Mouse (Mus musculus): ENCODE measurements at regions not wholly inside any gene's neighbourhood (a gene's known extent, or its start where the extent isn't known, plus 50 kb on each side); places are given as distances from the start of the nearest gene placed in this dataset.

DNA sequence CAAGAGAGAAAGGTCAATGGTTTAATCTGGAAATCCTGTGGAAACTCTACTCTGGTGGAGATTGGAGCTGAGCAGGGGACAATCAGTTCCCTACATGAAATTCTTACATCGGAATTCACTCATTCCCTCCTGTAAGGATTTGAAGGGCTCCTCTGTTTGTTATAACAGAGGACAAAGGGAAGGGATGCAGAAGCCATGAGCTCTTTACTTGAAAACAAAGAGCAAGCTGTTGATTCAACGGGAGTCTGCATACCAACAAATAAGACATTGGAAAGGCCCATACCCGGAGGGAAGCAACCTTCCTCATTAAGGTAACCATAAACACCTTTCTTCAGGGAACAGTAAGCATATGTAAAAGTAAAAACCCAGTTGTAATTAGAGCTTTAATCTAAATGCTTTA is 359.3 kb downstream of the Cenpc1 start:
- no peak for ATAC-seq

DNA sequence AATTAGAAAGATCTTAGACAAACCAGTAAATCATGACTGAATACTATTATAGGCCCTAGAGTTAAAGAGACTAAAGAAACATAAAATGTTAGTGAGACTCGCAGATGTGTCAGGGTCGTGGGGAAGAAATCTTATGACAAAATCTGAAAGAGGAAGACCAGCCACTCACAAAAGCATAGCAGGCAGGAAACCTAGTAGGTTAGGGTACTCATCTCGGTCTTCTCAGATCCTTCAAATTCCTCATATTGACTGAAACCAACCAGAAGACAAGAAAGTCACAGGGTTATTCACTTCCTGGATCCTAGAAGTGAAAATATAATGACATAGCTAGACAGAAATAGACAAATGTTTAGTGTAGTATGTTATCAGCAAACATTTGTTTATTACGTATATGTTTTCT is 387.5 kb downstream of the Cenpc1 start:
- no peak for ATAC-seq

DNA sequence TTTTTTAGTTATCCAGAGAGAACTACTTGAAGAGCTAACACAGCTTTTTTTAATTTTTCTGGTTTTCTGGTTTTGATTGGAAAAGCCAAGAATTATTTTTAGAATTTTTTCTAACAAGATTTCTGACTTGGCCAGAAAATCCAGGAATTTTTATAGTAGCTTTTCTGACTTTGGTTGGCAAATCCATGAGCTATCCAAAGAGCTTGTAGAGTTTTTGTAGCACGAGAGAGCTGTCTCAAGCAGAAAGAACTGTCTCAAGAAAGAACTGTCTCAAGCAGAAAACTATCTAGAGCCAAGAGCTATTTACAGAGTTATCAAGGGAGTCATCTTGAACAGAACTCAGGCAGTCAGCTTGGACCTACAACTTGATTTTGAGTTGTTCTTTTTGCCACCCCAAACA is 394.3 kb downstream of the Cenpc1 start:
- no peak for ATAC-seq

DNA sequence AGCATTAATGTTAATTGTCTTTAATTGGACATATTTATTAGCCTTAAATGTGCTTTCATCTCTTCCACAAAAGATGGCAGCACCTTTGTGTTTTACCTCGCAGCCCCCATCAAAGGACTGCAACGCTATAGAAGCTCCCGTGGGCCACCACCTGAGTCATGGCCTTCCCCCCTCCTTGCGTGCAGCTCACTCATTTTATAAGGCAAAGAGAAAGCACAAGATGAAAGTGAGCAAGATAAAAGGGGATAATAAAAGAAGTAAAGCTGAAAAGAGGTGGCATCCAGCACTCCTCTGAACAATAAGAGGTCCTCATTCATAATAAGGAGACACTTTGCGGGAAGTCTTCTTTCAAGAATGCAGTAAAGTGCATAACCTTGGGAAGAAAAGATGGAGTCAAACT is 403.9 kb downstream of the Cenpc1 start:
- ATAC-seq: no peak

DNA sequence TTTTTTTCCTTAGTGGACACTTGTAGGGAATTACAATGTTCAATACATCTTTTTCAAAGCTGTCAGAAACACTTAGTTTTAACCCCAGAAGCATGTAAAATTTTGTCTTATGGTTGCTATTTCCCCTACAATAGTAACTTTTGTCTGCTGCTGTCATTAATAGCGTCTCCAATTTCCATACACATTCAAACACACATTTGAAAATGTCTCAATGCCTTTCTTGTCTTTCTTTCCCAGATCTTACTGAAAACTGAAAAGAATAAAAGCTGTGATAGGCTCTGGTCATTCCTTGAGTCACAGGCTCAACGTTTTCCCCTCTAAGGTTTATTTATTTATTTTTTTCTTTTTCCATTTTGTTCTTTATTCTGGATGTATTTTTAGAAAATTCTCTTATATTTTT is 444.3 kb downstream of the Cenpc1 start:
- ATAC-seq: no peak

DNA sequence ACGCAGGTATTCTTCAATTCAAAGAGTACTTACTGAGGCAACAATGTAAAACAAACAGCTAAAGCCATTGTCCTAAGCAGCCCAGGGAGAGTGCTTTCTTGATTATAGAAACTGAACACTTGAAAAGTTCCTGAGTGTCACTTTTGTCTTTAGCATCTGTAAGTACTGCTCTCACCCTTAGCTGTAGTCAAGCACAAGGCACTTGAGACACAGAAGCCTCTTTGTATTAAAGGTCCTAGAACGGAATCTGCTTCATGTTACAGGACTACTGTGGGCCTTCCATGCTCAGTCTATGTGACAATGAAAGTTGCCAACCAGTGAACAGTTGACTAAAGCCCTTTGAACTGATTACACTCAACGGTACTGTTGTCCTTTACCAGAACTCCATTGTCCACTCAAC is 450.6 kb downstream of the Cenpc1 start:
- no peak for ATAC-seq

DNA sequence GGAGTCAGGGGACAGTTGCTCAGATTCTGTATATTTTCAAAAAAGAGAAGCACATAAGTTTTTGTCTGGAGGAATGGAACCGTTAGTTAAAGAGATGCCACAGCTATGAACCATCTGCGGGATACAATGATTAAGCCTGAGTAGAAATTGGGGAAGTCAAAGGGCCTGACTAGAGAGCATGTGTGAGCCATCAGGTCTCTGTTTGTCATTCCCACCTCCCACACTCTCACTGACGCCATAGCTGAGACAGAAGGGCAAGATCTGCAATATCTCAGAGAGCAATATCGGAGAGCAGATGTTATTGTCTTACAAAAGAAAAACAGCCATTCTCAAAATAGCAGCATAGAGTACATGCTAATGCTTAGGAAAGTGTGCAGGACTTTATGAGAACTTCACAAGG is 452.8 kb downstream of the Cenpc1 start:
- ATAC-seq: no peak

DNA sequence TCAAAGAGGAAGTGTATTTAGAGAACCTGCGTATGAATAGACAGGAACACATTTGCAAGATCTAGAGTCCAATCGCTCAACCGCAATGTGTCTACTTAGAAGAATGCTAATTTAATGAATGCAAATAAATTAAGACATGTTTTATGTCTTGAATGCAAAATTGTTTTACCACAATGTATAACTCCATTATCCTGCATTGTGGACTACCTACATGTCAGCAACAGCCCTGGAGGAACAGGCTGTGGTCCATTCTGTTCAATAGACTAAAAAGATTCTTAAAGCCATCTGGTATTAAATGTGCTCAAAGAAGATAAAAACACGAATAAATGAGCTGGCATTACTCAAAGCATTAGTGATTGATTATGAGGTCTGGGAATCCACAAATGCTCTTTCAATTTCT is 456.3 kb downstream of the Cenpc1 start:
- ATAC-seq: no peak

DNA sequence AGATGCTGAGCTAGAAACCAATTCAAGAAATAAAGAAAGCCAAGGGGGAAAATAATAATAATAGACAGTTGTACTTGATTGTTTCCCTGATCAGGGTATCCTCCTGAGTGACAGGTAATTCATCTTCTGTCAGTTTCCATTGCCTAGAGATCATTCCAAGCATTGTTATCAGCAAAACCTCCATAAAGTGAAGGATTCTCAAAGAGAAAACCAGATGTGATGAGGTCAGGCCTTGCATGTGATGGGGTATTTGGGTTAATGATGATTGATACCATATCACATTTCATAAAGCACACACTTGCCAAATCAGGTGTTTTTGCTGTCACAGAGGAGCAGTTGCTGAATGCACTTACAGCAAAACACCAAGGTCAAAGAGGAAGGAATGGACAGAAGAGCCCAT is 467.2 kb downstream of the Cenpc1 start:
- no peak for ATAC-seq

DNA sequence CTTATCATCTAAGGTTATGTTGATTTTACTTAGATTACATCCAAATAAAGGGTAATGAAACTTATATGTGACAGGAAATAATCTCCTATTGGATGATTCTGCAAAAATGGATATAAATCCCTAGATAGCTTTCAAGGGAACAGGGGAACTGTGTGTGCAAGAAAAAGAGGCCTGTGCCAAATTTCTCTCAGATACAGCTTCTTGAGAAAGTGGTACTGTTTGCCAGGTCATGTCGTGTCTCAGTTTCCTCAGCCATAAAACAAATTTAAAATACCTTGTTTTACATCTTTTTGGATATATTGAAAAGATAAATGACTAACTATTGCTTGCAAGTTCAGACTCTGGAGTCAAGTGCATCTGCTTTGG is 470.3 kb downstream of the Cenpc1 start:
- ATAC-seq: no peak

DNA sequence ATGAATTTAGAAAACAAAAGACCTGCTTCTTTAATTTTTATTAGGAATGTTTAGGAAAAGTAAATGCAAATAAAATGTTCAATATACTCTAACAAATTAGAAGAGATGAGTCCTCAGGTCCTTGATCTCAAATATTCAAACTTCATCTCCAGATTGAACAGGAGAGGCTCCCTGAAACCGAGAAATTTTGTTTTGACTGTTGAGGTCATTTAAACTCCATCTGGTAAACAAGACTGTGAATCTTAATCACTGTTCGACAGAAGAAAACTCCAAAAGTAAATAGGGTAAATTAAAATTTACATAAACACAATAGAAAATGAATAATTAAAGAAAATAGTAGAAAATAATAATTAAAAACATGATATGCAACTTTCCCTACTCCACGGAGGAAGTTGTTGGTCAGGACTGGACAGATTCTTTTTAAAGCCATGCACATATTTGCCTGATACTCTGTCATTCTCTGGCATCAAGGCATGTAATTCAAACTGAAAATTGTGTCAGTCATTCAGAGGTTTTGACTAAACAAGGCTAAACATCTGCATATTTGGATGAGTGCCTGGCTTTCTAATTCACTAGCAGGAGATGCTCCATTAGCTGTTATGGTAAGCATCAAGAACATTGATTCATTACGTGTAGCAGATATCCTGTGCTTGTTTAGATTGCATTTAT is 470.8 kb downstream of the Cenpc1 start:
- ATAC-seq: no peak

DNA sequence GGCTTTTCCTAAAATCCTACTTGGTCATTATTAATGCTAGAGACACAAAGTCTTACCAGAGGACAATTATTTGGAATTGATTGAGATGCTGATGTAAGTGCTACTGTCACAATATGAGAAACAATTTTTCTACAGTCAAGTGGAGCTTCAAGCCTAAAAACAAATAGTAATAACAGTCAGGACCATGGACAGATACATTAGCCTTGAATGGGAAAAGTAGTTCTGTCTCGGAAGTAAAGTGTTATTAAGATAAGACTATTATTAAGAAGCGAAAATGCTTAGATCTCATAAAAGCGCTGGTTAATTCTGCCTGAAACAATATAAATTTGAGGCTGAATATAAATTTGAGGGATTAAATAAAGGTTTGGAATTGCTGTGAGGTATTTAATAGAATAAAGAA is 473.1 kb downstream of the Cenpc1 start:
- no peak for ATAC-seq

DNA sequence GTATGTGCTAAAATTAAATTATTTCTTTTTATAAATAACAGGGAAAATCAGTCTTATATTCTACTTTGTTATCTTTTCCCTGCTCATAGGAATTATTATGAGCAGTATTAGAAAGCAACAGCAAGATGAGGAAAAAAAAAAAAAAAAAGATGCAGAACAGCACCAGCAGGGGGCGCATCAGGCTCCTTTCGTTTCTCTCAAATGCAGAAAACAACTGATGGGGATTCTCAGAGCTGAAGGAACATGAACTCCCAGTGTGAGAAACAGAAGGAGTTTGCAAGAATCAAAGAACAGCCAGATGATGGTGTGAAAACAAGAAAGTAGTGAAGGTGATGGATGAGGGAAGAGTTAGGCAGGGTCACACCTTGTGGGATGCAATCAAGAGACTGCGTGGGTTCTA is 478.7 kb downstream of the Cenpc1 start:
- ATAC-seq: no peak

DNA sequence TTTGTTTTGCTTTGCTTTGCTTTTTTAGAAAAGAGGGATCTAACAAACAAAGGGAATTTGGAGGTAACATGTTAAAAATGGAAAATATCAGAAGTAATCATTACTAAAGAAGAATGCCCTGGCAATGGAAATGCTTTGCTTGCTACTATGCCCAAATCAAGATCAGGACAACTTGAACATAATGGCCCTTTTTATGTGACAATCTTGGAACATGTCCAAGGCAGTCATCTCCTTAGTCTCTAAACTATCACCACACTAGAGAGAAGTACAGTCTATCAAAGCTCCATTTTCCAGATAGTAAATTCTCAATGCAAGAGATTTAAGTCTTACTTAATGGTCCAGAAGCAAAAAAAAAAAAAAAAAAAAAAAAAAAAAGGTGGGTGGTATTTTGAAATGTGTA is 492.9 kb downstream of the Cenpc1 start:
- ATAC-seq: no peak

DNA sequence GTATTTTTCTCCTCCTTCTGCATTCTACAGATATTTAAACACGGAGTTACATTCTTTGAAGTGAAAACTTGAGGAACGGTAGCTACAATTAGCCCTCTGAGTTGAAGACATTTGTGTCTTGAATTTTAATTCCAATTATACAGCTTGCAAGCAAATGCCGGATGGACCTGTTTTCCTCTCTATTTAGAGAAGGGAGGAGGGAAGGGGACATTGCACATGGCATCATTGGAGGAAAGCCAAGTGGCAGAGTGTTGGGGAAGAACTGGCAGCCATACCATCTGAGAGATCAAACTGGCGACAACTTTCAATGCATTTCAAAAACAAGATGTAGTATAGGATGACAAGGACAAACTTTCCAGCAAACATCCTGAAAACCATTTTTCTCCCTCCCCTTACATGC is 493.4 kb downstream of the Cenpc1 start:
- ATAC-seq: no peak

DNA sequence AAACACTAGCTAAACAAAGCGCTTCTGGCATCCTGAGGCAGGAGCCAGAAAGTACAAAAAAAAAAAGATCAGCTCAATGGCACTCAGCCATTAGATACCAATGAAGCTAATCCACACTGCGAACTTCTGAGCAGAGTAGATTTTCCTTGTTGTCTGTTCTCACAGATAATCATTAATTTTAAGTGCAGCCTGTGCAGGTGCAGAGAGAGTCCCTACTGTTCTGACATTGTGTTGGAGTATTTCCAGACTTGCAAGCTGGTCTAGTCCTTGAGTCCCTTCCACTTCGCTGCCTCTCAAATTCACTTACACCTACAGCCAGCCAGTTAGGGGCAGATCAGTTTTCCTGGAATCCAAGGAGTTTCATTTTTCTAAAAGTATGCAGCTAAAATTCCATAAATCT is 494.0 kb downstream of the Cenpc1 start:
- ATAC-seq: no peak

DNA sequence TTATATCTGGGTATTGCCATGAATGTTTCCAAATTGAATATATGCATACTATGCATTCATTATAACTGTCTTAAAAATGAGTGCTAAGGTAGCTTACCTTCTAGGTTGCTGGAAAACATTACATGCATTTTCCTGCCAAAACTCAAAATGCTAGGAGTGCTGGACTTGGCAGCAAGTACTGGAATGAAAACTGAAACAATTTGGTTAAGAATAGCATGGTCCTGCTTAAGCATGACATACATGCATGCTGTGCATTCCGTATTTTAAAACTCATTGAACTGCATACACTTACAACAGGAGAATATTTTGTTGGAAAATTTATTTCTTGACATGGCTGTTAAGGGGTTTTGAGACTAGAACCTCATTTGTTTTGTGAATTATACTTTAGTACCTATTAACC is 529.1 kb downstream of the Cenpc1 start:
- ATAC-seq: no peak

DNA sequence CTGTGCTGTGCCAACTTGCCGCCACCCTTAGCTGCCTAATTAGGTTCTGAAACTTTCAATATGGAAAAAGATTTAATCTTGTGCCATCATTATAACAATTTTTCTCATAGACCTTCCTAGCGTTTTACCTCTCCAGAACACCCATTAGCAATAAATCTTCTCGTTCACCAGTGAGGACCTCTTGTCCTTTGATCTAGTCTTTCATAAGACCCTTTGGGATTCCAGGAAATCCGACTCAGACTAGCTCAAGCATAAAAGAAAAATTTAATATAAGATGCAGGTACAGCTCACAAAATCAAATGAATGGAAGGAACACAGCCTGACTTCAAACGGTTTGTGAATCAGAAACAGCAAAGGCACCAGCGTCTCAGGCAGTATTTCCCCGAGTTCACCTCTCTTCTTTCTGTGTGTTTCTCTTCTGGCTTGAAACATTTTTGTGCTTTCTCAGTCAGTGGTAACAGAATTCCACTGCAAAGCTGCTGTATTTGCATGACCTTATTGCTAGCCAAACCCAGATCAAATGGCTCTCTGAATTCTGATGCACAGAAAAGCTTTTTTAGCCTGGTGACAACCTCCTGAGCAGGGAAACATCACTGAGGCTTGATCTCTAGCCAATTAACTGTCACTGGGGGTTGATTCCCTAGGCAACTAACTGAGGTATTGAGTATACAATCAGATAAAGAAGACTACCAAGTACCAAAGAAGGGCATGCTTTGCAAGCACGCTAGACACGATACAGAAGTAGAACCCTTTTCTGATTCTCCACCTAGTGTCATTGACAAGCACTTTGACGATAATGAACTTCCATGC is 539.8 kb downstream of the Cenpc1 start:
- ATAC-seq: no peak

DNA sequence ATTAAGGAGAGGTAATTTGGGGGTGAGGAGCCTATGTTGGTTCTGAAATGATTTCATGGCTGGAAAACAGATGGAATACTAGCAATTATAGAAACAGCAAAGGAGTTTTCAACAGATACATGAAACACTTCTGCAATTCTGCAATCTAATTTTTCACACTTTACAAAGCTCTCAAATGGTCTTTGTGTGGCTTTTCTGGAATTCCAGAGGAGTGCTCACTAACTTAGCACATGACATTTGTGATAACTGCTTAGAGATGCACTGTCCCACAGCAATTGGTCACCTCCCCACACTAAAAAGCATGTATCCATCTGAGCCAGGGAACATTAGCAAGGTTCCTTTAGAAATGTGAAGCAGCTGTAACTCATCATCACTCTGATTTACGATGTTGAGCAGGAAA is 560.1 kb downstream of the Cenpc1 start:
- no peak for ATAC-seq

DNA sequence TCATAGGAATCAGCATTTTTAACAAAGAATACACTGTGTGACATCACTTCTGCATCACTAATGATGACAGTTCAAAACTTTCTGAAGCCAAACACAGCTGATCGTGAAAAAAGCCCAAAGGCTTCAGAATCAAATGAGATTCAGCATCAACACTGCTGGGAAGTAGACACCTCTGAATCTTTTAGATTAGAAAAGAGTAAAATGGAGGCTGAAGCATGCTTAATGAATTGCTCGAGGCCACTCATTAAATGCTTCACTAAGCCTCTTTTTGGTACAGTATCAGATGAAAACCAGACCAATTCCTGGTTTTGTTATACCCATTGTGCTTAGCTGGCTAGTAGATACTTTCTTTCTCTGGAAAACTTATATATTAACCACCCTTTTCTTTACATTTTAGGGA is 568.1 kb downstream of the Cenpc1 start:
- ATAC-seq: no peak

DNA sequence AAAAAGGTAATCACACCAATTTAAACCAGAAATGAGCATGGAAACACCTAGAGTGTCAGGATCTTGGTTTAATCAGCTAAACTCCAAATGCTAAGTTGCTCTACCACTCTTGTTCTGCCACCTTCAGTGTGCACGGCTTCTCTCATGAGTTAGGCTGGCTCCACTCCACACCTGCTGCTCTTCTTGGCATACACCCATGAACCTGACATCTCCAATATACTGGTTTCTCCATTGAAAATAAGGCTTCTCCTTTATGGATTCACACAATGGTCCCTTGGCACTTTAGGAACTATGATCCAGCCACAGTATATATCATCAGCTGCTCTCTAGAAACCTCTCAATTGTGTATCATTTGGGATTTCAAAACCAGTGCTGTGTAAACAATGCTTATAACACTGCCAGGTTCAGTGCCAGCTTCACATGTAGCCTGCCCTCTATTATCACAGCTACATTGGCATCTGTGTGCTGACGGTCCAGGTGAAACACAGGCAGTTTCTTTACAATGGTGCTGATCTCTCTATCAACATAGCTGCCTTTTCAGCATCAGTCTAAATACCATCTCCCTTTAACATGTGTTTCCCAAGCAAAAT is 579.6 kb downstream of the Cenpc1 start:
- ATAC-seq: no peak

DNA sequence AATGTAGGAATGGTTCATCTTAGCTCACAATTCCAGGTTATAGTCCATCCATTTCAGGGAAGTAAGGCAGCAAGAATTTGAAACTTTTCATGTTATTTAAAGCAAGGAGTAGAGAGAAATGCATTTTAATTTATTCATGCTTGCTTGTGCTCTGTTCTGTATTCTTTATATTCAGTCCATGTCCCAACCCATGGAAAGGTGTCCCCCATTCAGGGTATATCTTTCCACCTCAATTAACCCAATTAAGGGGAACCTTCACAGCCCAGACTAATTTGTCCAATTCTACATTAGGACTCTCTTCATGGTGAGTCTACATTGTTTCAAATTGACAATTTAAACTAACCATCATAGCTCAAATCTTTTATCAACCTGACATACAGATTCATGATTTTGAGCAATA is 580.2 kb downstream of the Cenpc1 start:
- no peak for ATAC-seq

DNA sequence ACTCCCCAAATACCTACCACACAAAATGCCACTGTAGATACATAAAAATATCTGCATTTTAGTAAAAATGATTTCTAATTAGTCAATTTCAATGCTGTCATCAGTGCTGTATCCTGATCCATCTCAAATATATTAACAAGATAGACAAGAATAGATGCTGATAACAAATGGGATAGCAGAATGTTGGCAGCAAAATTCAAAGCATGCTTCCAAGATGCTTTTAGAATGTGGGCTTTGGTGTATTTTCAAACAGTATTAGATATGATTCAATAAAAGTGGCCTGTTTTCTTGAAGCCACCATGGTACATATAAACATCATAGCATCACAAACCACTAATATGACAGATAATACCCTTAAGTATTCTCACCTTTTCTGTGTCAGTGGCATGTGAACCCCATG is 597.6 kb downstream of the Cenpc1 start:
- no peak for ATAC-seq

DNA sequence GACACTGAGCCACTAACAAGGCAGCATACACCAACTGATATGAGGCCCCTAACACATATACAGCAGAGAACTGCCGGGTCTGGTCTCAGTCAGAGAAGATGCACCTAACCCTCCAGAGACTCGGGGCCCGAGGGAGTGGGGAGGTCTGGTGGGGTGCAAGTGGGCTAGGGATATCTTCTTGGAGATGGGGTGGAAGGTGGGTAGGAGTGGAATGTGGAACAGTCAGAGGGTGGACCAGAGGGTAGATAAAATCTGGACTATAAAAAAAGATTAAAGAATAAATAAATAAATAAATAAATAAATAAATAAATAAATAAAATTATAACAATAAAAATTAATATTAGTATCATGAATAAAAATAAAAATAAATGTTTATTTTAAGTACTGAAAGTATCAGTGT is 598.2 kb downstream of the Cenpc1 start:
- ATAC-seq: no peak

Data from CD4-positive, CD25-positive, alpha-beta regulatory T cell, adult 4 months (primary cell).